Mouse (Mus musculus): Measurements from ENCODE around the gene Lonrf3.

DNA sequence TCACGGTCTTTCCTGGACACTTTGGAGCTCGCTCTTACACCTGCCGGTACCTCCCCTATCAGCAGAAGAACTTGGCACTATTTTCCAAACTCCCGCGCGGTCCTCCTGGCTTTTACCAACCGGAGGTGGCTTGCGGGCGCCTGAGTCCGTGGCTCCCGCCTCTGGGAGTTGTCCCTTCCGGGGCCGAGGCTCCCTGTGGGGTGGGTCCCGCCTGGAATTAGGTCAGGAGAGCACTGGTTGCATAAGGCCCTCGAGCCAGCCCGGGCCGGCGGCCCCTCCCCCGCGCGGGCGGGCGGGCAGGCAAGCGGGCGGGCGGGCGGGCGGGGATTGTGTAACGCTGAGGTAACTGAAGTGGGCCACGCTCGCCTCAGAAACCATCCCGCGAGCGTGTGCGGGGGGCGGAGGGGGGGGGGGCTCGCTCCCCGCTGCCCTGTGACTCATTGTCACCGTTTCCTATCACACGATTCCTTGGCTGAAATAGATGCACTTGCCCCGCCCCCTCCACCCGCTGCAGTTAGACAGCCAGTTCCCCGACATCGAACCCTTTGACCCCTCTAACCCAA lies 1.8 kb downstream of the Lonrf3 start:
- TF ChIP-seq CTCF (IDR thresholded peaks at IDR 0.05 in 2 of 3, conservative IDR thresholded peaks at IDR 0.05 in 1 of 3; ENCODE audit: control insufficient read depth in 1 of 3, insufficient read depth in 1 of 3, low read depth in 2 of 3, low read length in 3 of 3, poor library complexity in 1 of 3, severe bottlenecking in 1 of 3) (no peak), NRF1 (IDR thresholded peaks at IDR 0.05; ENCODE audit: insufficient read depth, low read depth, low read length, poor library complexity, severe bottlenecking) (no peak)

Data from MEL (cell line).